Mouse (Mus musculus) thymus, postnatal 14 days (tissue): ENCODE measurements around the gene Cnpy4.
"Not testable (repeated sequence)": the region's sequence is repeated elsewhere in the genome, so short reads cannot be mapped to it uniquely, and the experiment has no call there.

Experiments used
- DNase-seq: peaks from one replicate; pipeline ENCODE4 v3.0.0; 2021

Cnpy4 gene

DNA sequence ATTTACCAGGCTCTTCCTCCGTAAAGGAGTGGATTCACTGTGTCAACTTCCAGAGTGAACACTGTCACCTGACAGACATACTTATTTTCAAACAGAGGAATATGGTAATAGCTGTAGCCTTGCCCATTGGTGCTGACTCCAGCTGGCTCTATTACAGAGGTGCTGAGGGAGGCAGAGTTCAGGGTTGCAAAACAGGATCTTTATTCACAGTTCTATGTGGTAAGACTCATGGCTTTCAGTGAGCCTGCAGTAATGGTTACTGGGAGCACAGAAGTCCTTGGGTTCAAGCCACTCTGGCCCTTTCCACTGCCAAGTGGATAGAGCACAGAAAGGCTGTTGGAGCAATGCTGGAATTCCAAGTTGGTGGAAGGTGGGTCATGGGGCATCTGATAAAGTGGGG is 20.0 kb downstream of the Cnpy4 start:
- no peak for DNase-seq

DNA sequence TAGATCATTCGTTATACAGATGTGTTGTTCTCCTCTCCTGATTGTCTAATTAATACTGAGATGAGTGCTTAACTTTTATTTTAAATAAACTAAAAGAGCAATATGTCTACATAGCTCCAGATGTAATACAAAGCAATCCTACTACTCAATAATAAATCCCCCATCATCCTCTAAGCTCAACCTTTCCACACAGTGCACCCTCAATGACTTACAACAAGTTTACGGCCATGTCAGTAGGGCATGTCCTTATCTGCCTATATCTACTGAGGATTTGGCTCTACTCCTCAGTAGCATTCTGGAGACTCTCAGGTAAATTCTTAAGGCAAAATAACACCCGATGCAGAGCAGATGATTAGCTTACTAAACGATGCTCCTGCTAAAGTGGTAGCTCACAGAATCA is 20.6 kb downstream of the Cnpy4 start:
- DNase-seq, result no peak

DNA sequence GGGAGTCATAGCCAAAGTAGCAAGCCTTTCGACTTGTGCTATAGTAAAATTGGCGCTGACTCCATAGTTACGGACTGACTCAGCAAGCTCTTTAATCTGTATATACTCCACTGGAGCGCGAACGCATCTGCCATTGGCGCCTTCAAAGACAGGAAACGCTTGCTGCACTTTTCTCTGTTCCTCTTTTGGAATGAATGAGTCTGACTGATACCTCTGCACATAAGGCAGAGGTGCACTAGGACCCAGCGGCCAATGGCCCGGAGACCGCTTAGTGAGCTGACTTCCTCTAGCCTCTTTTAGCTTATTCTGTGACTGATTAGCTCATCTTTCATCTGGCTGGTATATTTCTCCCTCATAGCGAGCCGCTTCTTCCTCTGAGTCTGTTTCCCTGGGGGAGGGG is 29.3 kb downstream of the Cnpy4 start:
- not testable (repeated sequence) for DNase-seq

DNA sequence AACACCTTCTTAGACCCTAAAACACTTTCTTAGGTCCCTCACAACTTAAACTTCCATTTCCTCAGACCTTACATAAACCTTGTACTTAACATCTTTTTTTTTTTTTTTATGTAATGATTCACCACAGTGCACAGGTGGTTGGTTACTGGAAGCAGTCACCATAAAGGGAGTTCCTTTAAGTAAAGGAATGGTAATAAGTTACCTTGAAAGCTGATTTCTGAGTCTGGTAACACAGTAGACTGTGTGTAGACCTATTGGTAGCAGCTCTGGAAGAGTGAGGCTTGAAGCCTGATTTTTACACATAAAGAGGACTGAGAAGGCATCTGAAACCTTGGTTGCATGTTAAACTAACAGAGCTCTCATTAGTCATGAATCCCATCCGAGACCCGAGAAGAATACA is 32.6 kb downstream of the Cnpy4 start:
- DNase-seq, result no peak

DNA sequence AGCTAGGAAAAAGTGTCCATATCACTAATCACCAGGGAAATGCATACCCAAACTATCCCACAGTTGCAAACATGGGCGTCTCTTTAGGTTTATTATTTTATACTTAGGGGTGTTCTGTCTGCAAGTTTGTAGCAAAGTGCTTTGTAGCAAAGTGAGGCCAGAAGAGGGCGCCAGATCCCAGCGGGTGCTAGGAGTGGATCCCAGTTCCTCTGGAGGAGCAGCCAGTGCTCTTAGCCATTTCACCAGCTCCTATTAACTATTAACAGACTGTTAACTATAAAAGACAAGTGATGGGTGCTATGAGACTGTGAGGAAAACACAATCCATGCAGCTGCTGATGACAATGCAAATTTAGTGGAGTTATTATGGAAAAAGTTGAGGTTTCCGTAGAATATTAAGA is 34.8 kb downstream of the Cnpy4 start:
- peak; percentile 87 for DNase-seq

DNA sequence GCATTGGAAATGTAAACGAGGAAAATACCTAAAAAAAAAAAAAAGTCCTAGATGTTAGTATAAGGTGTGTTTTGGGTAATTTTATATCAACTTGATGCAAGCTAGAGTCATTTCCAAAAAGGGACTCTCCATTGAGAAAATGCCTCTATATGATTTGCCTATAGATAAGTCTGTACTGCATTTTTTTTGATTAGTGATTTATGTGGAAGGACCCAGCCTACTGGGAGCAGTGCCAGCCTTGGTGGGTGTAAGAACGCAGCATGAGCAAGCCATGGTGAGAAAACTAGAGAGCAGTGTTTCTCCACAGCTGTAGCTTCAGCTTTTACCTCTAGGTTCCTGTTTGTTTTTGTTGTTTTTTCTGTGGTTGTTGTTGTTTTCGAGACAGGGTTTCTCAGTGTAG is 36.0 kb downstream of the Cnpy4 start:
- DNase-seq, result no peak

DNA sequence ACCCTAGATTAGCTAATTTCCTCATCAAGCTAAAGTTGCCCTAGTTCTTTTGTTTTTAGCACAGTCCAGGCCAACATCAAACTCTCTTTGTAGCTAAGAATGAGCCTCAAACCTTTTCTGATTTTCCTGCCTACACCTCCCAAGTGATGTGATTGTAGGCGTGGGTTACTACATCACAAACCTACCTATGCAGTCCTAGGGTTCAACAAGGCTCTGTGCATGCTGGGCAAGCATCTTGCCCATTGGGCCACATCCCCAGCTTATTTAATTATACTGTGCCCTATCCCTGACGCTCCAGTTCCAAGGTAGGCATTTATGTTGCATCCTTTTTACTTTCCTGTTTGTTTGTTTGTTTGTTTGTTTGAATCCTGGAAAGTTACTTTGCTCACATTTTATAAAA is 38.4 kb downstream of the Cnpy4 start, which contains the start of gene Nxpe5:
Nxpe5 (plus strand) TSS at position 199 of the 400 bp plus-strand sequence.
- no peak for DNase-seq

DNA sequence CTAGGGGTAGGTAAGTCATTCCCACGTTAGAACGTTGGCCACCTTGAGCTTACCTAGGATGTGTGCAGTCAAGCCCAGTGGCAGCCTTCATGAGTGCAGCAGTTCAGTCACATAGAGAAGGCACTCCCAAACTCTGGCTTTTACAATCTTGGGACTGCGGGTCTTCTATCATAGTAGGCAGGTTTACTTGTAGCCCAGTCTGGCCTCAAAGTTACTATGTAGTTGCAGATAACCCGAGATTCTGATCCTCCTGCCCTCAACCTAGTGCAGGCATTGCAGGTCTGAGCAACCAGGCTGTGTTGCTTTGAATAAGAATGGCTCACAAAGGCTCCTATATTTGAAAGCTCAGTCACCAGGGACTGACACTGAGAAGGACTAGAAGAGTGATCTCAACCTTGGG is 39.2 kb downstream of the Cnpy4 start:
- no peak for DNase-seq

DNA sequence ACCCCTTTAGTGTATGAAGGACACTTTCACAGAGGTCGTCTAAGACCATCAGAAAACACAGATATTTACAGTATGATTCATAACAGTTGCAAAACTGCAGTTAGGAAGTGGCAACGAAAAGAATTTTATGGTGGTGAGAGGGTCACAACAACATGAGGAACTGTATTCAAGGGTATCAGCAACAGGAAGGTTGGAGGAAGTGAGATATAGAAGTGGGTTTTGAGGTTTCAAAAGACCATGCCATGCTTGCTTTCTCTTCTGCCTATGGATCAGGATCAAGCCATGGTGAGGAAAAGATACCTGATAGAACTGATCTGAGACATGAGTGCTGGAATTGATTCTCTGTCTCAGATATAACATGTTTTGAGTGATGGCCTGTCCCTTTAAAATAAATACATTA is 40.1 kb downstream of the Cnpy4 start:
- no peak for DNase-seq

DNA sequence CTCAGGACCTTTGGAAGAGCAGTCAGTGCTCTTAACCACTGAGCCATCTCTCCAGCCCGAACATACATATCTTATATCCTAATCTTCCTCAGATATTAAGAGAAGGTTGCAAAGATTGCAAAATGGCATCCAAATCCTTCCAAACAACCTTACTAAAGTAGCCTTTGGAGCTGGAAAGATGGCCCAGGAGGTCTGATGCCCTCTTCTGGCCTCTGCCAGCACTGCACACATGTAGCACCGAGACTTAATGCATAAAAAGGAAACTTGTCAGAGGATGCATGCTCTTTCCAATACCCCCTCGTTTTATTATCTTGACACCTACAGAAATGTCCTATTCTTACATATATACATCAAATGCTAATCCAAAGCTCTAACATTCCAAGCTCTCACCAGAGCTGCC is 40.7 kb downstream of the Cnpy4 start:
- DNase-seq, result peak; percentile 62

DNA sequence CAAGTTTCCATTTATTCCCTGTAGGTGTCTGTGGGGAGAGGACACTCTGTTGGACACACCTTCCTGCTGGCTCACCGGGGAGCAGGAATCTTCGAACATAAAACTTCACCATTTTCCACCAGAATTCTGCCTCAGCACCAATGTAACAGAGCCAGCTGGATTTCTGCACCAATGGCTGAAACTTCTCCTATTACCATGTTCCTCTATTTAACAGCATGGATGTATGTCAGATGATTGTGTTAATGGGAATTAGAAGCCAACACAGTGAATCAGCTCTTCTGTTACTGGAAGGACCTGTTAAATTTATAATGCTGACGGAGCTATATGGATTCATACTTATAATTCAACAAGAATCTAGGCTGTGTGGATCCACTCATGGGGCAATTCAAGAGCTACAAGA is 42.2 kb downstream of the Cnpy4 start:
- no peak for DNase-seq

DNA sequence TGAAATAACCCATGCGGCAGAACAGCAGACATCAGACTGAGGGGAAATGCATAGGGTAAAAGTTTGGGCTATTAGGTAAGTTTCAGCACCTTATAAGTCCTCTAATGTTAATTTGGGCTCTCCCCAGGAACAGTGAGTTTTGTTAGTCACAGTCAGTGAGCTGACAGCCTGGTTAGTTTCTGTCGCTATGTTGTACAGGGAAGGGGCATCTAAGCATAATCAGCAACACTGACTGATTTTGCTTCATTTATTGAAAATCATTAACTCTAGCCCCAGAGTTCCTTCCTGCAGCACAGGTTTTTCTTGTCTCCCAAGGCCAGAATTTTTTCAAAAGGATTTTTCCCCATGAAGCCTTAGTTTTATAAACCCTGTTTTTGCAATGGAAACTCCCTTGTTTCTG is 46.5 kb downstream of the Cnpy4 start:
- DNase-seq, result no peak

DNA sequence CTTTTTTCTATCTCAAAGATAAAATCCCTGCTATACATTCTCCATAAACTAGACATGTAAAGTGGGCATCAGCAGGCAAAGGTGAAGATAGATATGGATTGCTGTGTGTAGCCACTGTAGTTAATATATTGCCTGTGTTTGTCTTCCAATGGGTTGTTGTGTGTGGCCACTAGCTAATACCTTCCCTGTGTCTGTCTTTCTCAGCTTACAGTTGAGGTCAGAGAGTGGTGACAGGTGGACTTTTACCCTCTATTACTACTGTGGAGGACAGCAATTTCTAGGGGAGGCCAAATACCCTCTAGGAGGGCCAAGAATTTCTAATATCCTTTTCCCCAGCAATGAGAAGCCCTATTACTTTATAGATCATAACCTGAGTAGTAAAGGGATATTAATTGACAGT is 46.9 kb downstream of the Cnpy4 start:
- no peak for DNase-seq

DNA sequence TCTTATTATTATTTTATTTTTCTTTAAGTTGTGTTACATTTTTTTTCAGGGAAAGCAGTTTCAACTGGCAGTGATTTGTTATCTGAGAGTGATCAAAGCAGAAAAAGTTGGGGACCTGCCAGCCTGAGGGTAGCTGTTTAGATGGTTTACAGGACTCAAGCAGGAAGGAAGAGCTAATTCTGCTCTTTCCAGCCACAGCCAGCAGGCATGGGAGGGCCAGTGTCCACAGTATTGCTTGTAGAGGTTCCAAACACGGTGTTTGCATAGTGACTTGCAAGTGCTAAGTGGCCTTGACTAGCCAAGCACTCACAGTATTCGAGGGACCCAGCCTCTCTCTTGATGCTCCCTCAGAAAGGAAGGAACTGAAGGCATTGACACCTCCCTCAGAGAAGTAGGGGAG is 54.2 kb downstream of the Cnpy4 start:
- DNase-seq, result no peak
